In genomic region chrX:159650727-159651126, GRCm38 (mm10) we compare ENCODE assay signal across 13 mouse cellular contexts. TPM values are rescaled to one million over a fixed set of nuclear protein-coding genes. Genes with fewer than 3 reads are reported as not detected.
DNase-seq lines count a peak whose midpoint lies in the region; ATAC-seq and TF ChIP-seq lines count a peak whose summit lies in the region.
"Had no signal": no experiment of that assay in that cellular context is flagged by ENCODE, and none has a peak within 500 bp of the region (broad histone marks: within the 10 kb centered on the region; RNA-seq: fewer than 3 reads in every experiment).

No protein-coding gene starts in this region.

- no peak for DNase-seq in heart, embryonic 10.5 days (ENCODE audit: low spot score)
- DNase-seq in lung, embryonic 14.5 days, result no peak
- no peak for DNase-seq in lung, adult 2 months
- no peak for DNase-seq in layer of hippocampus, adult 9-11 months
- DNase-seq: cerebellum, postnatal 14 days; gastrocnemius, postnatal 25 days; left cerebral cortex, postnatal 4 days had no signal

- H3K4me2 ChIP-seq in heart, embryonic 13.5 days, result no peak overlapping the region
- H3K4me2 ChIP-seq in lung, embryonic 14.5 days, result no peak overlapping the region; the same call in 1 of the 2 replicates
- peak overlapping the region; percentile 29; the same call in 1 of the 2 replicates for H3K4me2 ChIP-seq in liver, embryonic 12.5 days
- no peak overlapping the region for H3K4me2 ChIP-seq in neural tube, embryonic 15.5 days

- 64% methylated on average over 6 of the region's 6 CpGs for WGBS in heart, embryonic 13.5 days
- WGBS in heart, embryonic 10.5 days, result 79% methylated on average over 6 of the region's 6 CpGs
- WGBS in lung, embryonic 14.5 days, result 64% methylated on average over 6 of the region's 6 CpGs
- WGBS in lung, adult 2 months, result 64% methylated on average over 6 of the region's 6 CpGs
- WGBS in liver, embryonic 12.5 days (ENCODE audit: insufficient replicate concordance), result 56% methylated on average over 6 of the region's 6 CpGs
- WGBS in neural tube, embryonic 15.5 days, result 76% methylated on average over 6 of the region's 6 CpGs

- no peak for TF ChIP-seq CTCF in lung, embryonic 14.5 days (IDR thresholded peaks at IDR 0.05; ENCODE audit: low read depth)
- no peak for TF ChIP-seq CTCF in lung, adult 2 months (IDR thresholded peaks at IDR 0.05; ENCODE audit: insufficient read depth, low read length)
- TF ChIP-seq CTCF in bone marrow macrophage, adult 2 months (IDR thresholded peaks at IDR 0.05; ENCODE audit: low read depth, low read length), result no peak

- H3K4me1 ChIP-seq in heart, embryonic 13.5 days, result peaks cover 5% of the 10 kb centered on the region; the same call in 1 of the 2 replicates
- H3K4me1 ChIP-seq in heart, embryonic 10.5 days, result no peaks in the 10 kb centered on the region
- no peaks in the 10 kb centered on the region for H3K4me1 ChIP-seq in lung, embryonic 14.5 days (ENCODE audit: insufficient read depth)
- H3K4me1 ChIP-seq in lung, adult 2 months (ENCODE audit: control insufficient read depth, insufficient read depth, low read length), result no peaks in the 10 kb centered on the region
- peaks cover 40% of the 10 kb centered on the region for H3K4me1 ChIP-seq in bone marrow macrophage, adult 2 months (ENCODE audit: control insufficient read depth, insufficient read depth, low read length)
- H3K4me1 ChIP-seq in liver, embryonic 12.5 days, result peaks cover 20% of the 10 kb centered on the region
- H3K4me1 ChIP-seq in neural tube, embryonic 15.5 days, result 0 out of 2 replicates have a peak, but pooled peaks cover 3% of the 10 kb centered on the region

- H3K27ac ChIP-seq in heart, embryonic 13.5 days (replicated peaks), result peak overlapping the region; percentile 40
- H3K27ac ChIP-seq in heart, embryonic 10.5 days, result no peak overlapping the region
- H3K27ac ChIP-seq in lung, embryonic 14.5 days (ENCODE audit: low read depth), result no peak overlapping the region
- H3K27ac ChIP-seq in bone marrow macrophage, adult 2 months (ENCODE audit: insufficient read depth, low read depth, low read length), result peak overlapping the region; percentile 74
- H3K27ac ChIP-seq in liver, embryonic 12.5 days, result no peak overlapping the region
- H3K27ac ChIP-seq in neural tube, embryonic 15.5 days (replicated peaks), result no peak overlapping the region

- H3K9me3 ChIP-seq in heart, embryonic 13.5 days, result no peaks in the 10 kb centered on the region
- no peaks in the 10 kb centered on the region for H3K9me3 ChIP-seq in heart, embryonic 10.5 days
- no peaks in the 10 kb centered on the region for H3K9me3 ChIP-seq in lung, embryonic 14.5 days (ENCODE audit: low read depth, low read length)
- H3K9me3 ChIP-seq in liver, embryonic 12.5 days (replicated peaks), result no peaks in the 10 kb centered on the region
- H3K9me3 ChIP-seq in neural tube, embryonic 15.5 days (replicated peaks), result no peaks in the 10 kb centered on the region
- H3K9me3 ChIP-seq: G1E had no signal

- no peaks in the 10 kb centered on the region for H3K27me3 ChIP-seq in heart, embryonic 13.5 days (replicated peaks)
- H3K27me3 ChIP-seq in heart, embryonic 10.5 days (ENCODE audit: insufficient read depth, poor library complexity, severe bottlenecking), result no peaks in the 10 kb centered on the region; the same call in 1 of the 2 replicates
- no peaks in the 10 kb centered on the region for H3K27me3 ChIP-seq in lung, embryonic 14.5 days (ENCODE audit: insufficient read depth, low read length)
- H3K27me3 ChIP-seq in liver, embryonic 12.5 days (replicated peaks), result 0 out of 2 replicates have a peak, but pooled peaks cover 3% of the 10 kb centered on the region
- H3K27me3 ChIP-seq in neural tube, embryonic 15.5 days (replicated peaks), result no peaks in the 10 kb centered on the region

- ATAC-seq in heart, embryonic 13.5 days (ENCODE audit: extremely low read depth, insufficient number of reproducible peaks, low FRiP score, low TSS enrichment), result no peak
- 0 out of 2 replicates have a peak, but pooled peaks have one; percentile 6 for ATAC-seq in lung, embryonic 14.5 days (ENCODE audit: insufficient read depth)
- ATAC-seq in liver, embryonic 12.5 days, result no peak
- no peak for ATAC-seq in neural tube, embryonic 15.5 days (ENCODE audit: low FRiP score)
- ATAC-seq: forebrain, embryonic 14.5 days had no signal

- no peak overlapping the region for H3K4me3 ChIP-seq in heart, embryonic 13.5 days
- no peak overlapping the region for H3K4me3 ChIP-seq in heart, embryonic 10.5 days
- H3K4me3 ChIP-seq in lung, embryonic 14.5 days (ENCODE audit: low read depth, low read length), result no peak overlapping the region
- no peak overlapping the region for H3K4me3 ChIP-seq in lung, adult 2 months (replicated peaks; ENCODE audit: extremely low read depth, low read depth, low read length)
- no peak overlapping the region for H3K4me3 ChIP-seq in bone marrow macrophage, adult 2 months (ENCODE audit: insufficient read depth, low read length)
- H3K4me3 ChIP-seq in liver, embryonic 12.5 days, result no peak overlapping the region
- H3K4me3 ChIP-seq in neural tube, embryonic 15.5 days (replicated peaks), result no peak overlapping the region

- H3K9ac ChIP-seq in heart, embryonic 13.5 days, result no peak overlapping the region
- no peak overlapping the region for H3K9ac ChIP-seq in lung, embryonic 14.5 days
- H3K9ac ChIP-seq in liver, embryonic 12.5 days, result no peak overlapping the region
- no peak overlapping the region for H3K9ac ChIP-seq in neural tube, embryonic 15.5 days (replicated peaks)

- H3K36me3 ChIP-seq in heart, embryonic 13.5 days, result no peaks in the 10 kb centered on the region
- no peaks in the 10 kb centered on the region for H3K36me3 ChIP-seq in heart, embryonic 10.5 days
- no peaks in the 10 kb centered on the region for H3K36me3 ChIP-seq in lung, embryonic 14.5 days (ENCODE audit: insufficient read depth)
- no peaks in the 10 kb centered on the region for H3K36me3 ChIP-seq in liver, embryonic 12.5 days
- no peaks in the 10 kb centered on the region for H3K36me3 ChIP-seq in neural tube, embryonic 15.5 days

- no peak for TF ChIP-seq POLR2A in lung, adult 2 months (IDR thresholded peaks at IDR 0.05; ENCODE audit: borderline replicate concordance, extremely low read depth, low read depth, low read length)
- TF ChIP-seq POLR2A in bone marrow macrophage, adult 2 months (IDR thresholded peaks at IDR 0.05; ENCODE audit: borderline replicate concordance, low read depth, low read length), result no peak

RNA-seq across cellular contexts. Expression of gene Sh3kbp1, which starts 23.7 kb away (rescaled TPM):
- 85.3 and 87.8 TPM in 2 replicates for polyA plus RNA-seq in heart, embryonic 13.5 days (2015; fragmentation: Nextera tagmentation; extraction: Ambion mirVana)
- polyA plus RNA-seq in heart, embryonic 10.5 days (2016; fragmentation: Nextera tagmentation; extraction: Ambion mirVana), result 54.1 and 80.8 TPM in 2 replicates
- polyA plus RNA-seq in lung, embryonic 14.5 days (2014; fragmentation: Nextera tagmentation; extraction: Ambion mirVana), result 41.5 and 42.5 TPM in 2 replicates
- polyA plus RNA-seq in lung, adult 2 months (2012; rRNA removed), result 12.2 and 16.5 TPM in 2 replicates
- polyA plus RNA-seq in bone marrow macrophage, adult 2 months (2012; ENCODE audit: insufficient read depth, insufficient read length, missing spikeins), result 134 and 139 TPM in 2 replicates
- polyA plus RNA-seq in liver, embryonic 12.5 days (2016; fragmentation: Nextera tagmentation; extraction: Ambion mirVana), result 16.1 and 16.8 TPM in 2 replicates
- polyA plus RNA-seq in neural tube, embryonic 15.5 days (2015; fragmentation: Nextera tagmentation; extraction: Ambion mirVana), result 46.2 and 54.8 TPM in 2 replicates

Comparison
In these comparisons a context has a peak if more than half of its experiments do, and no peak if none do; other contexts are left out.
1. H3K27ac ChIP-seq: peak in heart, embryonic 13.5 days (single experiment) and bone marrow macrophage, adult 2 months (single experiment); none in heart, embryonic 10.5 days (single experiment), lung, embryonic 14.5 days (single experiment), liver, embryonic 12.5 days (single experiment) and neural tube, embryonic 15.5 days (single experiment).